In genomic region chr3:108408517-108409008, GRCm38 (mm10) we compare ENCODE assay signal across 19 mouse cellular contexts. TPM values are rescaled to one million over a fixed set of nuclear protein-coding genes. Genes with fewer than 3 reads are reported as not detected.
DNase-seq lines count a peak whose midpoint lies in the region; ATAC-seq and TF ChIP-seq lines count a peak whose summit lies in the region.
"Had no signal": no experiment of that assay in that cellular context is flagged by ENCODE, and none has a peak within 500 bp of the region (broad histone marks: within the 10 kb centered on the region; RNA-seq: fewer than 3 reads in every experiment).

No protein-coding gene starts in this region.

- no peaks in the 10 kb centered on the region for H3K36me3 ChIP-seq in kidney, adult 2 months (ENCODE audit: control insufficient read depth, insufficient read depth, low read length)
- H3K36me3 ChIP-seq in midbrain, embryonic 11.5 days (ENCODE audit: control insufficient read depth, insufficient read depth, low read length) = peaks cover 37% of the 10 kb centered on the region
- peaks cover 21% of the 10 kb centered on the region for H3K36me3 ChIP-seq in midbrain, embryonic 16.5 days (ENCODE audit: control insufficient read depth, insufficient read depth, low read length)
- H3K36me3 ChIP-seq in midbrain, embryonic 13.5 days = peaks cover 74% of the 10 kb centered on the region
- no peaks in the 10 kb centered on the region for H3K36me3 ChIP-seq in intestine, postnatal 0 days (ENCODE audit: control insufficient read depth, insufficient read depth)

- no peak for ATAC-seq in midbrain, embryonic 11.5 days (ENCODE audit: low FRiP score)
- ATAC-seq in midbrain, embryonic 16.5 days = no peak
- no peak for ATAC-seq in midbrain, embryonic 13.5 days
- no peak for ATAC-seq in intestine, postnatal 0 days
- ATAC-seq: inflammation-experienced regulatory T-cells, adult 6 months had no signal

- 0 out of 2 replicates have a peak overlapping the region, but pooled peaks have one; percentile 16 for H3K9ac ChIP-seq in midbrain, embryonic 11.5 days (ENCODE audit: low read length)
- H3K9ac ChIP-seq in midbrain, embryonic 16.5 days (ENCODE audit: low read depth, low read length) = no peak overlapping the region
- H3K9ac ChIP-seq in midbrain, embryonic 13.5 days (replicated peaks) = peak overlapping the region; percentile 36; the same call in 1 of the 2 replicates
- H3K9ac ChIP-seq in intestine, postnatal 0 days (ENCODE audit: low read depth, low read length) = no peak overlapping the region

- peaks cover 11% of the 10 kb centered on the region for H3K9me3 ChIP-seq in midbrain, embryonic 11.5 days (ENCODE audit: control insufficient read depth, low read length)
- 0 out of 2 replicates have a peak, but pooled peaks cover 3% of the 10 kb centered on the region for H3K9me3 ChIP-seq in midbrain, embryonic 16.5 days (replicated peaks; ENCODE audit: control insufficient read depth, low read length, poor library complexity, severe bottlenecking)
- H3K9me3 ChIP-seq in midbrain, embryonic 13.5 days = peaks cover 1% of the 10 kb centered on the region; the same call in 1 of the 2 replicates
- no peaks in the 10 kb centered on the region for H3K9me3 ChIP-seq in intestine, postnatal 0 days (ENCODE audit: control insufficient read depth)
- H3K9me3 ChIP-seq: heart, embryonic 10.5 days had no signal

- no peak for TF ChIP-seq CTCF in kidney, adult 2 months (conservative IDR thresholded peaks at IDR 0.05; ENCODE audit: insufficient read depth, insufficient read length, low read depth, low read length)
- no peak for TF ChIP-seq CTCF in intestine, postnatal 0 days (IDR thresholded peaks at IDR 0.05; ENCODE audit: low read depth)

- H3K27ac ChIP-seq in kidney, adult 2 months (ENCODE audit: insufficient read depth, low read depth, low read length) = no peak overlapping the region
- no peak overlapping the region for H3K27ac ChIP-seq in midbrain, embryonic 11.5 days (ENCODE audit: low read depth, low read length)
- no peak overlapping the region for H3K27ac ChIP-seq in midbrain, embryonic 16.5 days (ENCODE audit: low read length)
- H3K27ac ChIP-seq in midbrain, embryonic 13.5 days = 0 out of 2 replicates have a peak overlapping the region, but pooled peaks have one; percentile 32
- no peak overlapping the region for H3K27ac ChIP-seq in intestine, postnatal 0 days (ENCODE audit: low read depth, low read length)
- H3K27ac ChIP-seq: heart, embryonic 10.5 days had no signal

- H3K4me3 ChIP-seq in kidney, adult 2 months (ENCODE audit: insufficient read depth, low read depth, low read length) = no peak overlapping the region
- no peak overlapping the region for H3K4me3 ChIP-seq in midbrain, embryonic 11.5 days (ENCODE audit: low read depth, low read length)
- no peak overlapping the region for H3K4me3 ChIP-seq in midbrain, embryonic 16.5 days (ENCODE audit: low read depth, low read length)
- H3K4me3 ChIP-seq in midbrain, embryonic 13.5 days (replicated peaks) = no peak overlapping the region
- H3K4me3 ChIP-seq in intestine, postnatal 0 days (ENCODE audit: low read depth, low read length) = no peak overlapping the region
- H3K4me3 ChIP-seq: heart, embryonic 10.5 days had no signal

- no peak overlapping the region for H3K4me2 ChIP-seq in midbrain, embryonic 11.5 days
- no peak overlapping the region for H3K4me2 ChIP-seq in midbrain, embryonic 16.5 days (ENCODE audit: low read length)
- H3K4me2 ChIP-seq in midbrain, embryonic 13.5 days (replicated peaks) = peak overlapping the region; percentile 69
- no peak overlapping the region for H3K4me2 ChIP-seq in intestine, postnatal 0 days (replicated peaks; ENCODE audit: low read depth)

- H3K27me3 ChIP-seq in kidney, adult 2 months (replicated peaks; ENCODE audit: control insufficient read depth, insufficient read depth, low read length) = no peaks in the 10 kb centered on the region
- H3K27me3 ChIP-seq in midbrain, embryonic 11.5 days (ENCODE audit: control insufficient read depth, insufficient read depth, low read length) = no peaks in the 10 kb centered on the region
- H3K27me3 ChIP-seq in midbrain, embryonic 16.5 days (ENCODE audit: control insufficient read depth, insufficient read depth, low read depth, low read length) = no peaks in the 10 kb centered on the region
- H3K27me3 ChIP-seq in midbrain, embryonic 13.5 days = no peaks in the 10 kb centered on the region
- H3K27me3 ChIP-seq in intestine, postnatal 0 days (replicated peaks; ENCODE audit: control insufficient read depth, insufficient read depth, low read length) = no peaks in the 10 kb centered on the region

- DNase-seq in kidney, adult 2 months = peak; percentile 72
- DNase-seq in kidney, postnatal 4 days = no peak
- DNase-seq in midbrain, embryonic 11.5 days (ENCODE audit: low spot score, missing footprints) = no peak
- DNase-seq in gastrocnemius, postnatal 4 days (ENCODE audit: low spot score in 2 of 2) = no peak
- DNase-seq: gastrocnemius, postnatal 36 days; heart, postnatal 10 days; left cerebral cortex, postnatal 4 days; lung, adult 2 months; lung, postnatal 36 days; thymus, postnatal 14 days had no signal

- WGBS in kidney, adult 2 months = 61% methylated on average over 8 of the region's 8 CpGs
- 84% methylated on average over 8 of the region's 8 CpGs for WGBS in midbrain, embryonic 11.5 days
- 90% methylated on average over 8 of the region's 8 CpGs for WGBS in midbrain, embryonic 16.5 days
- WGBS in midbrain, embryonic 13.5 days = 89% methylated on average over 8 of the region's 8 CpGs
- WGBS in intestine, postnatal 0 days = 90% methylated on average over 8 of the region's 8 CpGs

- no peak for TF ChIP-seq POLR2A in kidney, adult 2 months (IDR thresholded peaks at IDR 0.05; ENCODE audit: low read depth, low read length)

- peaks cover 44% of the 10 kb centered on the region for H3K4me1 ChIP-seq in kidney, adult 2 months (ENCODE audit: control insufficient read depth, insufficient read depth, low read length)
- peaks cover 68% of the 10 kb centered on the region for H3K4me1 ChIP-seq in midbrain, embryonic 11.5 days (ENCODE audit: control insufficient read depth, insufficient read depth, low read length)
- H3K4me1 ChIP-seq in midbrain, embryonic 16.5 days (ENCODE audit: control insufficient read depth, insufficient read depth, low read length) = peaks cover 50% of the 10 kb centered on the region
- peaks cover 89% of the 10 kb centered on the region for H3K4me1 ChIP-seq in midbrain, embryonic 13.5 days (replicated peaks)
- H3K4me1 ChIP-seq in intestine, postnatal 0 days (replicated peaks; ENCODE audit: control insufficient read depth, insufficient read depth, low read length) = no peaks in the 10 kb centered on the region

RNA-seq across cellular contexts. Expression of gene Celsr2, which starts 6.8 kb away (rescaled TPM):
- polyA plus RNA-seq in kidney, adult 2 months (2012; rRNA removed) = 60.5 and 67.4 TPM in 2 replicates
- 61.9 and 65.2 TPM in 2 replicates for polyA plus RNA-seq in midbrain, embryonic 11.5 days (2014; fragmentation: Nextera tagmentation; extraction: Ambion mirVana)
- 27.9 and 33.2 TPM in 2 replicates for polyA plus RNA-seq in midbrain, embryonic 16.5 days (2015; fragmentation: Nextera tagmentation; extraction: Ambion mirVana)
- 56.5 and 65.5 TPM in 2 replicates for polyA plus RNA-seq in midbrain, embryonic 13.5 days (2015; fragmentation: Nextera tagmentation; extraction: Ambion mirVana)
- polyA plus RNA-seq in intestine, postnatal 0 days (2015; fragmentation: Nextera tagmentation; extraction: Ambion mirVana) = 0.50 and 1.4 TPM in 2 replicates
- total RNA-seq in gastrocnemius, postnatal 4 days (2021) = 1 to 10 TPM; 3.0 to 5.9 TPM

RNA-seq across cellular contexts. Expression of gene Psrc1, which starts 24.9 kb away (rescaled TPM):
- 1.6 and 1.7 TPM in 2 replicates for polyA plus RNA-seq in kidney, adult 2 months (2012; rRNA removed)
- polyA plus RNA-seq in midbrain, embryonic 11.5 days (2014; fragmentation: Nextera tagmentation; extraction: Ambion mirVana) = 59.3 and 68.1 TPM in 2 replicates
- polyA plus RNA-seq in midbrain, embryonic 16.5 days (2015; fragmentation: Nextera tagmentation; extraction: Ambion mirVana) = 3.9 and 5.2 TPM in 2 replicates
- polyA plus RNA-seq in midbrain, embryonic 13.5 days (2015; fragmentation: Nextera tagmentation; extraction: Ambion mirVana) = 23.7 and 25.4 TPM in 2 replicates
- 3.3 and 5.3 TPM in 2 replicates for polyA plus RNA-seq in intestine, postnatal 0 days (2015; fragmentation: Nextera tagmentation; extraction: Ambion mirVana)
- total RNA-seq in gastrocnemius, postnatal 4 days (2021) = 1 to 10 TPM; 4.1 to 6.0 TPM
- total RNA-seq: liver, adult 2 months had no signal

RNA-seq across cellular contexts. Expression of gene Sars, which starts 36.4 kb away (rescaled TPM):
- polyA plus RNA-seq in kidney, adult 2 months (2012; rRNA removed) = 49.2 and 58.8 TPM in 2 replicates
- 196 and 213 TPM in 2 replicates for polyA plus RNA-seq in midbrain, embryonic 11.5 days (2014; fragmentation: Nextera tagmentation; extraction: Ambion mirVana)
- 217 and 220 TPM in 2 replicates for polyA plus RNA-seq in midbrain, embryonic 16.5 days (2015; fragmentation: Nextera tagmentation; extraction: Ambion mirVana)
- polyA plus RNA-seq in midbrain, embryonic 13.5 days (2015; fragmentation: Nextera tagmentation; extraction: Ambion mirVana) = 208 and 216 TPM in 2 replicates
- polyA plus RNA-seq in intestine, postnatal 0 days (2015; fragmentation: Nextera tagmentation; extraction: Ambion mirVana) = 99.5 and 106 TPM in 2 replicates
- 100 to 1,000 TPM; 107 to 113 TPM for total RNA-seq in gastrocnemius, postnatal 4 days (2021)

RNA-seq across cellular contexts. Expression of gene Mybphl, which starts 43.9 kb away (rescaled TPM):
- 0.06 TPM in 1 of 2 replicates, not detected in the other for polyA plus RNA-seq in kidney, adult 2 months (2012; rRNA removed)
- 0.12 TPM in 1 of 2 replicates, not detected in the other for polyA plus RNA-seq in midbrain, embryonic 11.5 days (2014; fragmentation: Nextera tagmentation; extraction: Ambion mirVana)
- polyA plus RNA-seq in midbrain, embryonic 16.5 days (2015; fragmentation: Nextera tagmentation; extraction: Ambion mirVana) = not detected in 2 replicates
- not detected in 2 replicates for polyA plus RNA-seq in midbrain, embryonic 13.5 days (2015; fragmentation: Nextera tagmentation; extraction: Ambion mirVana)
- not detected in 2 replicates for polyA plus RNA-seq in intestine, postnatal 0 days (2015; fragmentation: Nextera tagmentation; extraction: Ambion mirVana)
- not detected for total RNA-seq in gastrocnemius, postnatal 4 days (2021)
- total RNA-seq: adrenal gland, postnatal 4 days; ES-E14; gastrocnemius, postnatal 36 days; liver, adult 2 months; neutrophil, adult 5-6 weeks had no signal
- polyA plus RNA-seq: inflammation-experienced regulatory T-cells, adult 6 months; liver, adult 2 months had no signal

Comparison
In these comparisons a context has a peak if more than half of its experiments do, and no peak if none do; other contexts are left out.
1. H3K9ac ChIP-seq: peak in midbrain, embryonic 11.5 days (single experiment) and midbrain, embryonic 13.5 days (single experiment); none in midbrain, embryonic 16.5 days (single experiment) and intestine, postnatal 0 days (single experiment).
2. RNA of gene Celsr2, which starts 6.8 kb away (polyA plus RNA-seq): 56.5 to 65.5 TPM in midbrain, embryonic 13.5 days, 61.9 to 65.2 TPM in midbrain, embryonic 11.5 days, 60.5 to 67.4 TPM in kidney, adult 2 months and 27.9 to 33.2 TPM in midbrain, embryonic 16.5 days; 0.50 to 1.4 TPM in intestine, postnatal 0 days; every median in the first group is over 10 times any median in the second.